Mouse (Mus musculus) kidney, postnatal 0 days (tissue): ENCODE results near the gene Hapln2. TPM values are rescaled to one million over a fixed set of nuclear protein-coding genes. Genes with fewer than 3 reads are reported as not detected.

Experiments
- ATAC-seq: fragments of 200-750 bp; cut with Nextera tagmentation; replicated peaks from 2 replicates; pipeline ENCODE4 v1.8.0; 2017; ENCODE audit warnings: low read depth, moderate number of reproducible peaks, moderate TSS enrichment, moderate library complexity; ENCODE audit not compliant: low FRiP score
- DNase-seq: peaks from one replicate; pipeline ENCODE4 v3.0.0-alpha.2; 2016; ENCODE audit warnings: low spot score
- H3K27ac ChIP-seq: fragments of 300-500 bp; sonication (generic); 2 replicates; pipeline ENCODE4 v1.5.1; 2014; ENCODE audit warnings: mild to moderate bottlenecking
- H3K27me3 ChIP-seq: fragments of 300-500 bp; sonication (generic); 2 replicates; pipeline ENCODE4 v1.6.1; 2014; ENCODE audit warnings: low read length, mixed read lengths; ENCODE audit not compliant: insufficient read depth
- H3K36me3 ChIP-seq: fragments of 300-500 bp; sonication (generic); 2 replicates; pipeline ENCODE4 v1.6.1; 2014; ENCODE audit warnings: low read length, mixed read lengths; ENCODE audit not compliant: insufficient read depth
- H3K4me1 ChIP-seq: fragments of 300-500 bp; sonication (generic); replicated peaks from 2 replicates; pipeline ENCODE4 v1.6.1; 2014; ENCODE audit warnings: antibody characterized with exemption, low read length, mixed read lengths; ENCODE audit not compliant: insufficient read depth
- H3K4me2 ChIP-seq: fragments of 300-500 bp; sonication (generic); 2 replicates; pipeline ENCODE4 v1.6.1; 2014; ENCODE audit warnings: mild to moderate bottlenecking, low read length, moderate library complexity, mixed read lengths
- H3K4me3 ChIP-seq: fragments of 300-500 bp; sonication (generic); replicated peaks from 2 replicates; pipeline ENCODE4 v1.5.1; 2014; ENCODE audit warnings: low read depth, low read length
- H3K9ac ChIP-seq: fragments of 300-500 bp; sonication (generic); 2 replicates; pipeline ENCODE4 v1.6.1; 2014; ENCODE audit warnings: low read depth, low read length
- H3K9me3 ChIP-seq: fragments of 300-500 bp; sonication (generic); replicated peaks from 2 replicates; pipeline ENCODE4 v1.6.1; 2016; ENCODE audit warnings: low read length, inconsistent platforms, mixed read lengths
- CTCF ChIP-seq: IDR thresholded peaks from 2 replicates; pipeline ENCODE4 v1.5.1; 2016; ENCODE audit warnings: antibody characterized with exemption, low read depth, mild to moderate bottlenecking, moderate library complexity
- WGBS: fragments of 180-500 bp; shearing (Covaris S2); extraction: QIAGEN DNeasy Blood & Tissue Kit; methylation state at CpG from one replicate; pipeline ENCODE4 v1.1.7; 2014; 5-methylcytosine and 5-hydroxymethylcytosine counted together
- polyA plus RNA-seq: library from polyadenylated mRNA; unstranded; fragments of >200 nt; fragmentation: Nextera tagmentation; extraction: Ambion mirVana; gene quantifications from 2 replicates; pipeline ENCODE4 v1.2.1, GENCODE M21; 2015

Gene Hapln2
- polyA plus RNA-seq, 1 experiment from 2014 or later, result 0.17 TPM

DNA sequence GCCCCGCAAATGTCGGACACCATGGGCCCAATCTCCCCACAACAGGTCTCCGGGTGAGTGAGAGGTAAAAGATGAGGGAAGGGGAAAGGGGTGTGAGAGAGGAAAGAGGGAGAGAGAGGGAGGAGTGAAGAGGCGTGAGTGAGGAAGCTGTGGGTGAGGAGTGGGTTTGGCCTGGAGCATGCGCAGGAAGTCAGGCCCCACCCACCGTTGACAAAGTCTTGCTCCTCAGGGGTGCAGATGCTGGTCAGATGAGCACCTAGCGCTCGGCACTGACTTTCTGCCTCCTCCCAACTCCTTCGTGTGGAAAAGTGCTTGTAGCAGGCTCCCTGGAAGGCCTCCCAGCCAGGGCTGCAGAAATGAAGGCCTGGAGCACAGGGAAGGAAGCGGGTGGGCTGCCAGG lies 37.4 kb downstream of the Hapln2 start:
- WGBS, result 33% methylated on average over 10 of the region's 10 CpGs
- TF ChIP-seq CTCF, result no peak
- Histone ChIP-seq H3K9me3 (no peaks in the 10 kb centered on the region), H3K9ac (no peak overlapping the region), H3K36me3 (no peaks in the 10 kb centered on the region), H3K27me3 (peaks cover 10% of the 10 kb centered on the region; the same call in 1 of the 2 replicates), H3K4me3 (no peak overlapping the region), H3K4me1 (peaks cover 27% of the 10 kb centered on the region; the same call in 1 of the 2 replicates), H3K27ac (no peak overlapping the region), H3K4me2 (no peak overlapping the region)
- DNase-seq, result no peak
- no peak for ATAC-seq

DNA sequence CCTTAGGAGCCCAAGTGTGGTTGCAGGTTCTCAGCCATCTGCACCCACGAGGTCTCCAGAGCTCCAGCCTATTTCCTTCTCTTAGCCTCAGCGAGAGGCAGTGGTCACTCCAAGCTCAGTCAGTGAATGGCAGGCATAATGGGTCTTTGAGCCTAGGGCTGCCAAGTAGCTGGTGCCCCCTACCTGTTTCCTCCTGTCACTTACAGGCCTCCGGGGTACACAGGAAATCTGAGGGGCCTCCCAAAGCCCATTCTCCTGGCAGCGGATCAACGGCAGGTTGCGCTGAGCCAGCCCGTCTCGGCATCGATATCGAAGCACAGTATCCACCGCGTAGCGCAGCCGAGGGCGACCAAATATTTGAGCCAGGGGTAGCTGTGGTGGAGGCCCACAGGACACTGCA lies 39.3 kb downstream of the Hapln2 start:
- Histone ChIP-seq H3K9me3 (no peaks in the 10 kb centered on the region), H3K4me3 (peak overlapping the region; percentile 24), H3K36me3 (no peaks in the 10 kb centered on the region), H3K4me2 (peak overlapping the region; percentile 67), H3K27me3 (no peaks in the 10 kb centered on the region; the same call in 1 of the 2 replicates), H3K9ac (peak overlapping the region; percentile 6; the same call in 1 of the 2 replicates), H3K27ac (no peak overlapping the region), H3K4me1 (peaks cover 37% of the 10 kb centered on the region)
- DNase-seq (no peak), ATAC-seq (no peak)
- WGBS, result 5% methylated on average over 15 of the region's 15 CpGs
- TF ChIP-seq CTCF, result peak; percentile 19; the same call in 1 of the 2 replicates

GRCm38 (mm10) chr3:87987633-87988032 lies 39.8 kb downstream of the Hapln2 start:
- Histone ChIP-seq H3K9me3 (no peaks in the 10 kb centered on the region), H3K27me3 (no peaks in the 10 kb centered on the region; the same call in 1 of the 2 replicates), H3K9ac (peak overlapping the region; percentile 6; the same call in 1 of the 2 replicates), H3K4me2 (peak overlapping the region; percentile 67), H3K4me1 (peaks cover 42% of the 10 kb centered on the region), H3K36me3 (no peaks in the 10 kb centered on the region), H3K4me3 (peak overlapping the region; percentile 24), H3K27ac (no peak overlapping the region)
- TF ChIP-seq CTCF, result no peak; the same call in 1 of the 2 replicates
- ATAC-seq (0 out of 2 replicates have a peak, but pooled peaks have one; percentile 9), DNase-seq (peak; percentile 86)
- WGBS, result 0% methylated on average over 15 of the region's 15 CpGs

GRCm38 (mm10) chr3:87986868-87987267 lies 40.5 kb downstream of the Hapln2 start:
- Histone ChIP-seq H3K4me1 (peaks cover 49% of the 10 kb centered on the region), H3K4me2 (peak overlapping the region; percentile 67), H3K9me3 (no peaks in the 10 kb centered on the region), H3K36me3 (no peaks in the 10 kb centered on the region), H3K27ac (0 out of 2 replicates have a peak overlapping the region, but pooled peaks have one; percentile 50), H3K27me3 (no peaks in the 10 kb centered on the region; the same call in 1 of the 2 replicates), H3K9ac (0 out of 2 replicates have a peak overlapping the region, but pooled peaks have one; percentile 6), H3K4me3 (peak overlapping the region; percentile 24)
- ATAC-seq, result peak; percentile 85
- peak; percentile 100 for TF ChIP-seq CTCF
- peak; percentile 99 for DNase-seq
- under 1% methylated on average over 17 of the region's 17 CpGs for WGBS

DNA sequence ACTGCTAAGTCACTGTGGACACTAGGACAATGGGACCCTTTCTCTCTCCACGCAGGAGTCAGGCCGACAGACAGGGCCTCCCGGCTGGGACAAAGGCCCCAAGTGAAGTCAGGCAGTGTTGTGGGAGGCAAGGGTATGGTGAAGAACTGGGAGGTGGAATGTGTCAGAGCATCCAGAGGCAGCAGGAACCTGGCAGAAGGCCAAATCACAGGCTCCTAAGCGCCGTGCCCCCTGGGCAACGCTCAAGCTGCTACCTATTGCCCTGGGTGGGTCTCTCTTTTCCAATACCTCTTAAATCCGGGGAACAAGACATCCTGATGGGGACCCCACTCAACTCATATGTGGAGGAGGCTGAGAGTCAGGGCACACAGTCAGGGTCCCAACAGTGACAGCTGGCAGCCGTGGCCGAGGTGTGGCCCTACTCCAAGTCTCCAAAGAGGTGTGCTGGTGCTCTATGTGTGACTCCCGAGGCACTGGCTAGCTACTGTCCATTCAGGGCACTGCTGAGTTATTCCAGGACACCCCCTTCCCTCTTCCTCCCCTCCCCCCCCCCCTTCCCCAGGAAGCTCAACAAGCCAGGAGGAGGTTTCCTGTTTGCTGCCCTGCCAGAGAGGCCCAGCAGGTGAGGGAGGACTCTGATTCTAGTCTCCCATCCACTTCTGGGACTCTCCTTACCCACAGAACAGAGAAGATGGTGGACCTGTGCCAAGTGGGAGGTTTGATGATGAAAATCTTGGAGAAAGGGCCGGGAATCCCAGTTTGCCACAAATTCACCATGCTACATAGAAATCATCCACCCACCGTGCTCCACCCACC lies 41.7 kb downstream of the Hapln2 start:
- Histone ChIP-seq H3K4me3 (no peak overlapping the region), H3K36me3 (no peaks in the 10 kb centered on the region), H3K27me3 (no peaks in the 10 kb centered on the region), H3K4me1 (peaks cover 60% of the 10 kb centered on the region), H3K9me3 (no peaks in the 10 kb centered on the region), H3K27ac (peak overlapping the region; percentile 50; the same call in 1 of the 2 replicates), H3K4me2 (no peak overlapping the region), H3K9ac (no peak overlapping the region)
- TF ChIP-seq CTCF, result no peak
- DNase-seq, result no peak
- no peak for ATAC-seq
- WGBS, result 35% methylated on average over 12 of the region's 12 CpGs

DNA sequence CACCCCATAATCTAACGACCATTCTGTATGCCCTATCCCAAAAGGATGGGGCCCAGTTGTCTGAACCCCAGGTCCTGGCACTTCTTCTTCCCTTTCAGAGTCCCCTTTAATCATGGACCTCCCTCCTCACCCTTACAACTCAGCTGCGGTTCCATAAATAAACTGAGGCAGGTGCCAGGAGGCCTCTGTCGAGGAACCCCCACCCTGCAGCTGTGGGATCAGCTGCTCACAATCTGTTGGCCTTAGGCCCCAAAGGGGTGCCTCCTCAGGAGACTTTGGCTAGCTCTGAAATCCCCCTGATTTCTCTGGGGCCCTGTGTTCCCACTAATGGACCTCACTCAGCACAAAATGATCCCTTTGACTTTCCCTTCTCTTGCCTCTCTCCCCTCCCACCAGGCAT lies 43.3 kb downstream of the Hapln2 start:
- Histone ChIP-seq H3K27ac (no peak overlapping the region), H3K27me3 (no peaks in the 10 kb centered on the region), H3K4me1 (peaks cover 60% of the 10 kb centered on the region), H3K36me3 (no peaks in the 10 kb centered on the region), H3K9me3 (no peaks in the 10 kb centered on the region), H3K4me3 (no peak overlapping the region), H3K9ac (no peak overlapping the region), H3K4me2 (no peak overlapping the region)
- DNase-seq (no peak), ATAC-seq (no peak)
- no peak for TF ChIP-seq CTCF
- WGBS, result 32% methylated on average over 3 of the region's 3 CpGs
